Mouse (Mus musculus) heart, embryonic 16.5 days (tissue): Measurements from ENCODE around the gene Raph1. TPM values are rescaled to one million over a fixed set of nuclear protein-coding genes. Genes with fewer than 3 reads are reported as not detected.
A peak's percentile ranks its signal among the peaks of the same experiment; 100 is the strongest.
"Not testable (repeated sequence)": the region's sequence is repeated elsewhere in the genome, so short reads cannot be mapped to it uniquely, and the experiment has no call there.

Experiments used
- ATAC-seq: fragments of 200-750 bp; cut with Nextera tagmentation; replicated peaks from 2 replicates; pipeline ENCODE4 v1.8.0; 2017; ENCODE audit warnings: moderate number of reproducible peaks; ENCODE audit not compliant: insufficient read depth, low FRiP score; ENCODE audit errors: extremely low read depth
- H3K27ac ChIP-seq: fragments of 300-500 bp; sonication (generic); 2 replicates; pipeline ENCODE4 v1.5.1; 2014; ENCODE audit warnings: mild to moderate bottlenecking, low read length, control low read depth, moderate library complexity
- H3K27me3 ChIP-seq: fragments of 300-500 bp; sonication (generic); 2 replicates; pipeline ENCODE4 v1.6.1; 2014; ENCODE audit warnings: low read length, mixed read lengths; ENCODE audit not compliant: control insufficient read depth, insufficient read depth
- H3K36me3 ChIP-seq: fragments of 300-500 bp; sonication (generic); 2 replicates; pipeline ENCODE4 v1.6.1; 2014; ENCODE audit not compliant: control insufficient read depth, insufficient read depth
- H3K4me1 ChIP-seq: fragments of 300-500 bp; sonication (generic); 2 replicates; pipeline ENCODE4 v1.6.1; 2014; ENCODE audit warnings: low read length, mixed read lengths; ENCODE audit not compliant: control insufficient read depth, insufficient read depth
- H3K4me2 ChIP-seq: fragments of 300-500 bp; sonication (generic); 2 replicates; pipeline ENCODE4 v1.6.1; 2014; ENCODE audit warnings: low read depth, mild to moderate bottlenecking, control low read depth, low read length
- H3K4me3 ChIP-seq: fragments of 300-500 bp; sonication (generic); 2 replicates; pipeline ENCODE4 v1.5.1; 2014; ENCODE audit warnings: mild to moderate bottlenecking, control low read depth, low read length
- H3K9ac ChIP-seq: fragments of 300-500 bp; sonication (generic); 2 replicates; pipeline ENCODE4 v1.6.1; 2014; ENCODE audit warnings: low read length, control low read depth
- H3K9me3 ChIP-seq: fragments of 300-500 bp; sonication (generic); replicated peaks from 2 replicates; pipeline ENCODE4 v1.6.1; 2016; ENCODE audit warnings: low read length; ENCODE audit not compliant: control insufficient read depth
- WGBS: fragments of 180-500 bp; shearing (Covaris S2); extraction: QIAGEN DNeasy Blood & Tissue Kit; methylation state at CpG from one replicate; pipeline ENCODE4 v1.1.7; 2014; 5-methylcytosine and 5-hydroxymethylcytosine counted together
- polyA plus RNA-seq: library from polyadenylated mRNA; unstranded; fragments of >200 nt; fragmentation: Nextera tagmentation; extraction: Ambion mirVana; gene quantifications from 2 replicates; pipeline ENCODE4 v1.2.1, GENCODE M21; 2015

Raph1 gene
- polyA plus RNA-seq, 1 experiment from 2014 or later: 51.4 TPM

GRCm38 (mm10) chr1:60482881-60483280 is 84.0 kb downstream of the Raph1 start:
- H3K4me1 ChIP-seq: no peaks in the 10 kb centered on the region
- no peaks in the 10 kb centered on the region for H3K27me3 ChIP-seq
- no peak for ATAC-seq
- peaks cover 15% of the 10 kb centered on the region for H3K36me3 ChIP-seq
- no peaks in the 10 kb centered on the region for H3K9me3 ChIP-seq
- WGBS: 89% methylated on average over 1 of the region's 1 CpGs
- no peak overlapping the region for H3K9ac ChIP-seq
- no peak overlapping the region for H3K4me3 ChIP-seq
- H3K27ac ChIP-seq: no peak overlapping the region
- H3K4me2 ChIP-seq: no peak overlapping the region

- ATAC-seq: no peak
- 65% methylated on average over 1 of the region's 1 CpGs for WGBS
Measured at GRCm38 (mm10) chr1:60481561-60481960, 85.3 kb downstream of the Raph1 start.

GRCm38 (mm10) chr1:60470541-60470940 is 96.4 kb downstream of the Raph1 start:
- ATAC-seq: no peak
- H3K4me2 ChIP-seq: no peak overlapping the region
- H3K9ac ChIP-seq: no peak overlapping the region
- H3K36me3 ChIP-seq: peaks cover 5% of the 10 kb centered on the region; the same call in 1 of the 2 replicates
- H3K4me3 ChIP-seq: no peak overlapping the region
- H3K9me3 ChIP-seq: no peaks in the 10 kb centered on the region
- no peak overlapping the region for H3K27ac ChIP-seq
- no peaks in the 10 kb centered on the region for H3K27me3 ChIP-seq
- peaks cover 7% of the 10 kb centered on the region for H3K4me1 ChIP-seq
- WGBS: 86% methylated on average over 7 of the region's 7 CpGs

More at GRCm38 (mm10) chr1:60481561-60481960, 85.3 kb downstream of the Raph1 start:
- H3K36me3 ChIP-seq: peaks cover 13% of the 10 kb centered on the region
- H3K27ac ChIP-seq: no peak overlapping the region
- H3K4me1 ChIP-seq: no peaks in the 10 kb centered on the region
- no peak overlapping the region for H3K4me3 ChIP-seq
- H3K27me3 ChIP-seq: no peaks in the 10 kb centered on the region
- no peak overlapping the region for H3K9ac ChIP-seq
- no peak overlapping the region for H3K4me2 ChIP-seq
- no peaks in the 10 kb centered on the region for H3K9me3 ChIP-seq

- Histone ChIP-seq H3K4me1 (peaks cover 7% of the 10 kb centered on the region), H3K27me3 (no peaks in the 10 kb centered on the region), H3K36me3 (peaks cover 8% of the 10 kb centered on the region; the same call in 1 of the 2 replicates), H3K9ac (no peak overlapping the region), H3K27ac (no peak overlapping the region), H3K9me3 (no peaks in the 10 kb centered on the region), H3K4me2 (no peak overlapping the region), H3K4me3 (no peak overlapping the region)
- 54% methylated on average over 2 of the region's 2 CpGs for WGBS
- no peak for ATAC-seq
Measured at GRCm38 (mm10) chr1:60469491-60469890, 97.4 kb downstream of the Raph1 start.

- WGBS: 54% methylated on average over 1 of the region's 1 CpGs
- H3K9ac ChIP-seq: no peak overlapping the region
- no peaks in the 10 kb centered on the region for H3K9me3 ChIP-seq
- ATAC-seq: peak; percentile 32; the same call in 1 of the 2 replicates
- H3K4me2 ChIP-seq: no peak overlapping the region
- H3K4me3 ChIP-seq: no peak overlapping the region
- H3K4me1 ChIP-seq: no peaks in the 10 kb centered on the region
- H3K27me3 ChIP-seq: no peaks in the 10 kb centered on the region
- H3K27ac ChIP-seq: peak overlapping the region; percentile 44
- 0 out of 2 replicates have a peak, but pooled peaks cover 5% of the 10 kb centered on the region for H3K36me3 ChIP-seq
Measured at GRCm38 (mm10) chr1:60460623-60461022, 106.3 kb downstream of the Raph1 start.

- Histone ChIP-seq H3K4me1 (no peaks in the 10 kb centered on the region), H3K4me3 (no peak overlapping the region), H3K9ac (no peak overlapping the region), H3K27ac (no peak overlapping the region), H3K27me3 (no peaks in the 10 kb centered on the region), H3K4me2 (no peak overlapping the region), H3K9me3 (no peaks in the 10 kb centered on the region), H3K36me3 (peaks cover 22% of the 10 kb centered on the region)
- ATAC-seq: no peak
- WGBS: 38% methylated on average over 1 of the region's 1 CpGs
Measured at GRCm38 (mm10) chr1:60449896-60450295, 117.0 kb downstream of the Raph1 start.

- H3K4me2 ChIP-seq: no peak overlapping the region
- 81% methylated on average over 12 of the region's 12 CpGs for WGBS
- no peak overlapping the region for H3K9ac ChIP-seq
- no peaks in the 10 kb centered on the region for H3K9me3 ChIP-seq
- no peak overlapping the region for H3K27ac ChIP-seq
- H3K4me3 ChIP-seq: no peak overlapping the region
- no peaks in the 10 kb centered on the region for H3K27me3 ChIP-seq
- H3K36me3 ChIP-seq: peaks cover 17% of the 10 kb centered on the region
- no peak for ATAC-seq
- no peaks in the 10 kb centered on the region for H3K4me1 ChIP-seq
Measured at GRCm38 (mm10) chr1:60447067-60447466, 119.8 kb downstream of the Raph1 start.

GRCm38 (mm10) chr1:60441438-60441837 is 125.5 kb downstream of the Raph1 start:
- H3K27me3 ChIP-seq, H3K9me3 ChIP-seq, H3K4me1 ChIP-seq, H3K4me3 ChIP-seq, H3K36me3 ChIP-seq, ATAC-seq, H3K9ac ChIP-seq, H3K4me2 ChIP-seq, H3K27ac ChIP-seq: not testable (repeated sequence)
- WGBS: 80% methylated on average over 5 of the region's 5 CpGs

GRCm38 (mm10) chr1:60432497-60432896 is 134.4 kb downstream of the Raph1 start:
- H3K4me1 ChIP-seq: no peaks in the 10 kb centered on the region
- 57% methylated on average over 1 of the region's 1 CpGs for WGBS
- no peak for ATAC-seq

More at GRCm38 (mm10) chr1:60432497-60432896, 134.4 kb downstream of the Raph1 start:
- Histone ChIP-seq H3K9me3 (no peaks in the 10 kb centered on the region; the same call in 1 of the 2 replicates), H3K36me3 (peaks cover 4% of the 10 kb centered on the region; the same call in 1 of the 2 replicates), H3K27ac (no peak overlapping the region), H3K4me3 (no peak overlapping the region), H3K27me3 (no peaks in the 10 kb centered on the region), H3K4me2 (no peak overlapping the region), H3K9ac (no peak overlapping the region)
